Mouse (Mus musculus) layer of hippocampus, postnatal 14 days (tissue): ENCODE measurements at regions not wholly inside any gene's neighbourhood (a gene's known extent, or its start where the extent isn't known, plus 50 kb on each side); places are given as distances from the start of the nearest gene placed in this dataset.

Experiments
- DNase-seq, 2 experiments: peaks; one replicate each; pipeline ENCODE4 v3.0.0; 2021 to 2022; ENCODE audit warnings: low spot score in 2 of 2, mixed read lengths in 1 of 2

- DNase-seq = no peak
These were observed 183.1 kb downstream of the Fgf9 start for GRCm38 (mm10) chr14:58253369-58253968.

DNA sequence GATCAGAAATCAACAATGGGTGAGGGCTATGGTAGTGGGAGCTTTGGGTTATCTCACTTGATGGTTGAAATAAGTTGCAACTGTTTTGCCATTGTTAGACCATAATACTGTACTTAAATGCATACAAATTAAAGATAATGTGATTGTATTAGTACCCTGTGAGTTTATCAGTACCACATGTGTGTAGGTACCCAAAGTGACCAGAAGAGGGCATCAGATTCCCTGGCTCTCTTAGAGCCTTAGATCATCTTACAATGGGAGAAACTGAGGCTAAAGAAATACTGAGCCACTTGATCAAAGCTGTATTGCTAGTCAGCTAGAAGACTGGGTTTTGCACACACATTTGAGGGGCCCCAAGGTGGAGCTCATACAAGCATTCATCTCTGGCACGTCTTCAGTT is 155.5 kb downstream of the Fgf9 start:
- no peak for DNase-seq

DNA sequence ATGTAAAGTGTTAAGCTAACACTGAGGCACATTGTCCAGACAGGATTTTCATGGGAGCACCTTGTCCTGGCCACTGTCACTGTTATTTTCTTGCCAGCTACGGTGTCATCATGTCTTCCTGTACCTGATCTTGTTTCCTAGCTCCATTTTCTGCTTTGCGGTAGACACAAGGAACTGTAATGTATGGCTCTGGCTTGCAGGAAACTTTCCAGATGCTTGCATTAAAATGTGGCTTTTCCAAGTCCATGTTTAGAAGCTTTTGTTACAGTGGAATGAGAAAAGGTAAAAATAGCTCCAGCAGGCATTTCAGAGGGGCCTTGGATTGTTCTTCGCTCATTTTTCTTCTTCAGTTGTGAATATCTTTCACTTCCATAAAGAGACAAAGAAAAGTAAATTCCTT is 154.1 kb downstream of the Fgf9 start:
- DNase-seq = no peak

DNA sequence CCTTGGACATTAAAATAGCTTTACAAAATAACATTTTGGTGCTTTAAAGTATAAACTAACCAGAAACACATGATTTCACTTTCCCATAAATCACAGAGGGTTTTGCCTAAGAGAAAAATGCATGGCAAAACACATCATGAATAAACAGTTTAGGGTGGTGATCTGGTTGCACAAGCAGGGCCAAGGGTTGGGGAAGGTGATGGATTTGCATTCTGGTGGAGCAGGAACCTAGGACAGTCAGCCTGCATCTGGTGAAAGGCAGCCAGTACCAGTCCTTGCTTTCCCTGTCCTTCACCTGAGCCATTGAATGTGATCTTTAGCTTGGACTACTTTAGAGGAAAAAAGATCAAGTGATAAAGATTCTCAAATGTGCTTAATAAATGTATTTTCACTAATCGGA is 138.1 kb downstream of the Fgf9 start:
- DNase-seq = no peak

DNA sequence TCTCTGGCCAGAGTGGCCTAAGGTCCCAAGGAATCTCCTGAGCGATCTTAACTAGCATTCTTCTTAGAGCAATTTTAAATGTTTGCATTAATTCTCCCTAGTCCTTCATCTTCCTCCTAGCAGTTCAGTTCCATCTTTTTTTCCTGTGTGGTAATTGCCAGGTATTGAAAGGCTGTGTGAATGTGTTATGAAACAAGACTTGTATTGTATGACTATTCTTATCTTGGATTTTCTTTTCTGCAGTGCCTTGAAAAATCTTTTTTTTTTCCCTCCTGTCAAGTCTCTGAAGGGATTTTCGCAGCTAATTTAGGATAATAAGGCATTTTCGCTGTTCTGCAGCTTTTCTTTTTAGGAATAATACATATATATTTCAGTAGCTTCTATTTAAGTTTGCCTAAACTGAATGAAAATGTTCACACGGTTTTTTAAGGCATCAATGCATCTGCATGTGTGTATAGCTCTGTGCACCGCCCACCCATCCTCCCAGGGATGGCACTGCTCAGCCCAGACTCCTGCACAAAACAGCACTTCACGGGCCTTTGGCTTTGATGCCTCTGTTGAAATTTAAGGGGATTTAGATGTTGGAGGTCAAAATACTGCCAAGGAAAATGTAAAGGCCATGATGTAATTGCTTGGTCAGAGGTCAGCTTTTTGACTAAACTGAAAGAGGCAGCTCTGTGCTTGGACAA is 132.4 kb downstream of the Fgf9 start:
- DNase-seq = no peak

- DNase-seq = no peak
These were observed 119.6 kb downstream of the Fgf9 start for GRCm38 (mm10) chr14:58189948-58190347.

DNA sequence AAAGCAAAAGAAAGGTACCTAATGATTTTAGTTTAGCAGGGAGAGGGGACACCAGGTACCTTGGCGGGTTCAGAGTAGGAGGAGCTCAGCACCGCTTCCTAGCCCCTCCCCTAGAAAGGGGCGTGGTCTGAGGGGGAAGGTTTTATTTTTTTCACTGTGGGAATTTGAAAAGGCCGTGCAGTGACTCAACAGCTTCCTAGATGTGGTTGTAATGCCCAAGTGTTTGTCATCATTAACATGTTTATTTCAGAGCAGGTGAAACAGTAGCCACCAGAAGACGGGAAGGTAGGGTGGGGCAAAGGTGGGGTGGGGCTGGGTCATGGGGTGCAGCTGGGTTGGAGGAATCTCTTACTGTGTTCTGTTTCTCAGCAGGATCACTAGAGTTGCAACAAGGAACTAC is 112.5 kb downstream of the Fgf9 start:
- DNase-seq = no peak

DNA sequence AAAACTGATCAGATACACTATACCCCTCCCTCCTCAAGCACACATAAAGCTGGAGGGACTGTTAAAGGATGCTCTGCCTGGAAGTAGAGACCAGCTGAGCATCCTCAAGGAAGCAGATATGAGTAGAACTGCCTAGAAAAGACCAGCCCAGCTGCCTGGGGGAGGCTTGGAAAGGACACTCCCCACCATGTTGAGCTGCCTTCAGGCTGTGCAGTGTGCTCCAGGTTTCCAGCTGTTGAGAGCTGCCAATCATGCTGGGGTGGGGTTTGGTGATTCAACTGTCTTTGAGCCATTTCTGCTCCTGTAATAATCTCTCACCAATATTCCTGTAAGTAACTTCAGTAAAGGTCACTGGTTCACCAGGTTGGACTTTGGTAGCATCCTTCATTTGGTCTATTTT is 110.4 kb downstream of the Fgf9 start:
- DNase-seq = no peak

DNA sequence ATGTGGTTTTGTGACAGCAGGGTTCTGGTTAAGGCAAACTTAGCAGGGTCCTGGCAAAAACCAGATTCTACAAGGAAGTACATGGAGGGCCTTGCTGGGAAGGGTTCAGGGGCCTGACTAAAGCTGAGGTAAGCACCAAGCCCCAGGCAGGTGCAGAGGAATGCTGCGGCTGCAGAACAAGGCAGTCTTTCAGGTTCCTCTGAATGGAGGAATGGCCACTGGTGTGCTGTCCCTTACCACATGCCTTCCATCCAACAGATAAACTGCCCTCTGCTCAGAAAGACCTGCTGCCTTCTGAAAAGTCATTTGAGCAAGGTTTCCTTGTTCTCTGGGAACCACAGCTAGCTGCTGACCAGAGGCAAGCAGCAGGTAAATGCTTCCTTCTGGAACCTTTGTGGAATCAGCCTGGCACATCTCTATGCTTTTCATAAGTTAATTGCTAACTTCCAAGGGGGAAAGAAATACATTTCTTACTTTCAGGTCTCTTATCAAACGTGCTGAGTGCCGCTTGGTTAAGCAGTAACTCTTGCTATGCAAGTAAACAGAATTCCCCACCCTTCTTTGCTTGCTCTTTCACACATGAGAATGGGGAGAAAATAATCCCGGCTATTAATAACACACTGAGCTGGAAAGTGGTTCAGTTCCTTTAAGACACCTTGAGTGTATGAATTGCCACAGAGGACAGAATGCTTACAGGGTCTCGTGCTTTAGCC is 105.5 kb downstream of the Fgf9 start:
- no peak for DNase-seq

- DNase-seq = no peak
These were observed 104.2 kb downstream of the Fgf9 start for GRCm38 (mm10) chr14:58174512-58174911.

- DNase-seq = no peak
These were observed 98.6 kb downstream of the Fgf9 start for GRCm38 (mm10) chr14:58168920-58169319.
